Mouse (Mus musculus) brain, embryonic 14.5 days (tissue): Measurements from ENCODE around the gene Bmpr1b.

ENCODE experiments used
- CTCF ChIP-seq: fragments of 200-500 bp; IDR thresholded peaks from 2 replicates; pipeline ENCODE4 v1.5.1; 2012; ENCODE audit warnings: inconsistent platforms, mild to moderate bottlenecking, moderate library complexity, borderline replicate concordance; ENCODE audit not compliant: insufficient read depth, insufficient read length; ENCODE audit errors: extremely low read depth
- POLR2A ChIP-seq: fragments of 200-500 bp; IDR thresholded peaks from 2 replicates; pipeline ENCODE4 v1.6.1; 2012; ENCODE audit warnings: mild to moderate bottlenecking, inconsistent platforms, borderline replicate concordance; ENCODE audit not compliant: poor library complexity, insufficient read depth, insufficient read length, severe bottlenecking; ENCODE audit errors: extremely low read depth

DNA sequence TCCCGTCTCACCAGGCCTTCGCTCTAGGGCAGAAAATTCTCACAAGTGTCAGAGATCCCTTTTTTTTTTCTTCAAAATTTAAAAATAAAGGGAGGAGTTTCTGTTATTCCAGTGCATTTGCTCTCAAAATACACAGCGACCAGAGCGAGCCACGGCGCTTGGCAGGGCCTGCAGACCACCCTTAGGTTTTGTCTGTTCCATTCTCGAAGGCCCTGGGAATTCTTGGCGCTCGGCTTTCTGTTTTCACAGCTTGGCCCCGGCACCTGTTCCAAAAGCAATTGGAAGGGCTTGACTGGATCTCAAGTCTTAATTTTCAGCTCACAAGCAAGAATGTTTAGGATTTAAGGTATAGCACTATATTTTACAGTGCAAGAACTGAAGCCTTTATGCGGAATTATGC, 39.8 kb upstream of the Bmpr1b start:
- no peak for TF ChIP-seq CTCF
- no peak for TF ChIP-seq POLR2A
